Mouse (Mus musculus) testis, adult 2 months (tissue): Measurements from ENCODE around the gene Afmid.

ENCODE experiments used
- CTCF ChIP-seq: fragments of 200-500 bp; IDR thresholded peaks from 2 replicates; pipeline ENCODE4 v1.5.1; 2012; ENCODE audit warnings: low read depth, mild to moderate bottlenecking, inconsistent platforms, low read length, moderate library complexity; ENCODE audit not compliant: control insufficient read depth, insufficient read depth, insufficient replicate concordance
- POLR2A ChIP-seq: fragments of 200-500 bp; IDR thresholded peaks from 2 replicates; pipeline ENCODE4 v1.6.1; 2012; ENCODE audit warnings: low read depth, mild to moderate bottlenecking, inconsistent platforms, low read length, moderate library complexity; ENCODE audit not compliant: control insufficient read depth

- TF ChIP-seq CTCF: no peak
- no peak for TF ChIP-seq POLR2A
Measured at GRCm38 (mm10) chr11:117860601-117861000, 34.9 kb downstream of the Afmid start, which contains the start of gene Tmem235.
